Mouse (Mus musculus) spleen, adult 18-20 months (tissue): ENCODE results near the gene Acta1.
A peak's percentile ranks its signal among the peaks of the same experiment; 100 is the strongest.

ENCODE experiments used
- DNase-seq, 2 experiments: peaks; one replicate each; pipeline ENCODE4 v3.0.0; 2022; ENCODE audit warnings: mixed read lengths in 2 of 2

The Acta1 gene

GRCm38 (mm10) chr8:123894502-123895097 lies at the start of gene Acta1:
Gene Acta1 (minus strand): TSS chr8:123894751.
- DNase-seq = no peak

- DNase-seq = no peak
Measured at GRCm38 (mm10) chr8:123929026-123929425, 34.5 kb upstream of the Acta1 start.

GRCm38 (mm10) chr8:123925671-123926070 lies 31.1 kb upstream of the Acta1 start:
- no peak for DNase-seq

- DNase-seq = peak; percentile 62 to 77
Measured at GRCm38 (mm10) chr8:123924719-123925118, 30.2 kb upstream of the Acta1 start.

GRCm38 (mm10) chr8:123914635-123915034 lies 20.1 kb upstream of the Acta1 start:
- no peak for DNase-seq

- no peak for DNase-seq
Measured at GRCm38 (mm10) chr8:123912265-123912664, 17.7 kb upstream of the Acta1 start.

GRCm38 (mm10) chr8:123907604-123908003 lies 13.1 kb upstream of the Acta1 start:
- DNase-seq = no peak

- no peak for DNase-seq
Measured at GRCm38 (mm10) chr8:123902653-123903052, 8.1 kb upstream of the Acta1 start.

- no peak for DNase-seq
Measured at GRCm38 (mm10) chr8:123899366-123899765, 4.8 kb upstream of the Acta1 start.

GRCm38 (mm10) chr8:123898576-123898975 lies 4.0 kb upstream of the Acta1 start:
- DNase-seq = no peak

- no peak for DNase-seq
Measured at GRCm38 (mm10) chr8:123896774-123897173, 2.2 kb upstream of the Acta1 start.

- DNase-seq = no peak
Measured at GRCm38 (mm10) chr8:123896366-123896761, 1.8 kb upstream of the Acta1 start.

- DNase-seq = no peak
Measured at GRCm38 (mm10) chr8:123895680-123896365, 1.3 kb upstream of the Acta1 start.

- DNase-seq = no peak
Measured at GRCm38 (mm10) chr8:123895230-123895629, 679 bp upstream of the Acta1 start.

- DNase-seq = no peak
Measured at GRCm38 (mm10) chr8:123893413-123893812, 1.1 kb downstream of the Acta1 start.

GRCm38 (mm10) chr8:123892586-123893155 lies 1.9 kb downstream of the Acta1 start:
- no peak for DNase-seq

GRCm38 (mm10) chr8:123891883-123892585 lies 2.5 kb downstream of the Acta1 start:
- DNase-seq = no peak

- peak in 1 of 2 experiments; percentile 11 for DNase-seq
Measured at GRCm38 (mm10) chr8:123891271-123891670, 3.3 kb downstream of the Acta1 start.

GRCm38 (mm10) chr8:123889797-123890196 lies 4.8 kb downstream of the Acta1 start:
- DNase-seq = no peak

GRCm38 (mm10) chr8:123887956-123888355 lies 6.6 kb downstream of the Acta1 start:
- no peak for DNase-seq

- no peak for DNase-seq
Measured at GRCm38 (mm10) chr8:123887163-123887562, 7.4 kb downstream of the Acta1 start.

- DNase-seq = no peak
Measured at GRCm38 (mm10) chr8:123884721-123885565, 9.6 kb downstream of the Acta1 start.

- DNase-seq = no peak
Measured at GRCm38 (mm10) chr8:123883094-123883493, 11.5 kb downstream of the Acta1 start.
